Mouse (Mus musculus): ENCODE results near the gene Itgb5. TPM values are rescaled to one million over a fixed set of nuclear protein-coding genes. Genes with fewer than 3 reads are reported as not detected.

Itgb5 gene
- polyA plus RNA-seq, 1 experiment from 2014 or later = 26.0 TPM

- H3K4me3 ChIP-seq (ENCODE audit: low read depth, low read length) = no peak overlapping the region
- no peaks in the 10 kb centered on the region for H3K27me3 ChIP-seq (ENCODE audit: control insufficient read depth, insufficient read depth, low read length)
- peaks cover 22% of the 10 kb centered on the region for H3K4me1 ChIP-seq (replicated peaks; ENCODE audit: control insufficient read depth, insufficient read depth)
- no peaks in the 10 kb centered on the region for H3K9me3 ChIP-seq (ENCODE audit: control insufficient read depth, low read length)
- no peak overlapping the region for H3K4me2 ChIP-seq (replicated peaks; ENCODE audit: low read depth)
- TF ChIP-seq CTCF (IDR thresholded peaks at IDR 0.05; ENCODE audit: low read depth) = no peak
- no peak for TF ChIP-seq EP300 (optimal IDR thresholded peaks at IDR 0.05)
- no peaks in the 10 kb centered on the region for H3K36me3 ChIP-seq (ENCODE audit: control insufficient read depth, insufficient read depth, low read length)
- no peak overlapping the region for H3K9ac ChIP-seq (ENCODE audit: low read length)
- WGBS = 71% methylated on average over 4 of the region's 4 CpGs
- ATAC-seq (ENCODE audit: low FRiP score, low TSS enrichment) = no peak
- no peak for DNase-seq (ENCODE audit: low spot score)
- H3K27ac ChIP-seq (replicated peaks) = no peak overlapping the region
Measured at GRCm38 (mm10) chr16:33936885-33937284, 107.4 kb downstream of the Itgb5 start.

- H3K36me3 ChIP-seq (ENCODE audit: control insufficient read depth, insufficient read depth, low read length) = no peaks in the 10 kb centered on the region
- no peak overlapping the region for H3K27ac ChIP-seq (replicated peaks)
- H3K27me3 ChIP-seq (ENCODE audit: control insufficient read depth, insufficient read depth, low read length) = no peaks in the 10 kb centered on the region
- H3K4me1 ChIP-seq (replicated peaks; ENCODE audit: control insufficient read depth, insufficient read depth) = peaks cover 22% of the 10 kb centered on the region
- ATAC-seq (ENCODE audit: low FRiP score, low TSS enrichment) = no peak
- H3K9ac ChIP-seq (ENCODE audit: low read length) = no peak overlapping the region
- H3K4me3 ChIP-seq (ENCODE audit: low read depth, low read length) = no peak overlapping the region
- no peaks in the 10 kb centered on the region for H3K9me3 ChIP-seq (ENCODE audit: control insufficient read depth, low read length)
- DNase-seq (ENCODE audit: low spot score) = no peak
- TF ChIP-seq EP300 (optimal IDR thresholded peaks at IDR 0.05) (no peak), CTCF (IDR thresholded peaks at IDR 0.05; ENCODE audit: low read depth) (no peak)
- no peak overlapping the region for H3K4me2 ChIP-seq (replicated peaks; ENCODE audit: low read depth)
- WGBS = 67% methylated on average over 8 of the region's 8 CpGs
Measured at GRCm38 (mm10) chr16:33937567-33937966, 108.1 kb downstream of the Itgb5 start.

GRCm38 (mm10) chr16:33938311-33939132, 109.1 kb downstream of the Itgb5 start:
- Histone ChIP-seq H3K4me1 (replicated peaks; ENCODE audit: control insufficient read depth, insufficient read depth) (peaks cover 20% of the 10 kb centered on the region), H3K9ac (ENCODE audit: low read length) (no peak overlapping the region), H3K27me3 (ENCODE audit: control insufficient read depth, insufficient read depth, low read length) (no peaks in the 10 kb centered on the region), H3K27ac (replicated peaks) (no peak overlapping the region), H3K4me2 (replicated peaks; ENCODE audit: low read depth) (no peak overlapping the region), H3K9me3 (ENCODE audit: control insufficient read depth, low read length) (no peaks in the 10 kb centered on the region), H3K4me3 (ENCODE audit: low read depth, low read length) (no peak overlapping the region), H3K36me3 (ENCODE audit: control insufficient read depth, insufficient read depth, low read length) (no peaks in the 10 kb centered on the region)
- DNase-seq (ENCODE audit: low spot score) (no peak), ATAC-seq (ENCODE audit: low FRiP score, low TSS enrichment) (no peak)
- 58% methylated on average over 12 of the region's 12 CpGs for WGBS
- TF ChIP-seq CTCF (IDR thresholded peaks at IDR 0.05; ENCODE audit: low read depth) = no peak
- no peak for TF ChIP-seq EP300 (optimal IDR thresholded peaks at IDR 0.05)

- H3K27ac ChIP-seq (replicated peaks) = no peak overlapping the region
- H3K4me1 ChIP-seq (replicated peaks; ENCODE audit: control insufficient read depth, insufficient read depth) = peaks cover 20% of the 10 kb centered on the region
- H3K27me3 ChIP-seq (ENCODE audit: control insufficient read depth, insufficient read depth, low read length) = no peaks in the 10 kb centered on the region
- ATAC-seq (ENCODE audit: low FRiP score, low TSS enrichment) (no peak), DNase-seq (ENCODE audit: low spot score) (no peak)
- H3K4me3 ChIP-seq (ENCODE audit: low read depth, low read length) = no peak overlapping the region
- no peak overlapping the region for H3K9ac ChIP-seq (ENCODE audit: low read length)
- no peaks in the 10 kb centered on the region for H3K9me3 ChIP-seq (ENCODE audit: control insufficient read depth, low read length)
- H3K4me2 ChIP-seq (replicated peaks; ENCODE audit: low read depth) = no peak overlapping the region
- no peaks in the 10 kb centered on the region for H3K36me3 ChIP-seq (ENCODE audit: control insufficient read depth, insufficient read depth, low read length)
- TF ChIP-seq EP300 (optimal IDR thresholded peaks at IDR 0.05) (no peak), CTCF (IDR thresholded peaks at IDR 0.05; ENCODE audit: low read depth) (no peak)
- WGBS = 58% methylated on average over 2 of the region's 2 CpGs
Measured at GRCm38 (mm10) chr16:33939133-33939531, 109.7 kb downstream of the Itgb5 start.

- no peak for ATAC-seq (ENCODE audit: low FRiP score, low TSS enrichment)
- peaks cover 17% of the 10 kb centered on the region for H3K4me1 ChIP-seq (replicated peaks; ENCODE audit: control insufficient read depth, insufficient read depth)
- H3K27me3 ChIP-seq (ENCODE audit: control insufficient read depth, insufficient read depth, low read length) = no peaks in the 10 kb centered on the region
- H3K9me3 ChIP-seq (ENCODE audit: control insufficient read depth, low read length) = no peaks in the 10 kb centered on the region
- H3K4me2 ChIP-seq (replicated peaks; ENCODE audit: low read depth) = no peak overlapping the region
- H3K9ac ChIP-seq (ENCODE audit: low read length) = no peak overlapping the region
- no peaks in the 10 kb centered on the region for H3K36me3 ChIP-seq (ENCODE audit: control insufficient read depth, insufficient read depth, low read length)
- H3K4me3 ChIP-seq (ENCODE audit: low read depth, low read length) = no peak overlapping the region
- no peak overlapping the region for H3K27ac ChIP-seq (replicated peaks)
- no peak for TF ChIP-seq CTCF (IDR thresholded peaks at IDR 0.05; ENCODE audit: low read depth)
- DNase-seq (ENCODE audit: low spot score) = no peak
- 54% methylated on average over 9 of the region's 9 CpGs for WGBS
Measured at GRCm38 (mm10) chr16:33939636-33940035, 110.2 kb downstream of the Itgb5 start.

GRCm38 (mm10) chr16:33940095-33940494, 110.6 kb downstream of the Itgb5 start:
- DNase-seq (ENCODE audit: low spot score) (no peak), ATAC-seq (ENCODE audit: low FRiP score, low TSS enrichment) (no peak)
- Histone ChIP-seq H3K4me1 (replicated peaks; ENCODE audit: control insufficient read depth, insufficient read depth) (peaks cover 14% of the 10 kb centered on the region), H3K4me2 (replicated peaks; ENCODE audit: low read depth) (no peak overlapping the region), H3K9ac (ENCODE audit: low read length) (no peak overlapping the region), H3K27me3 (ENCODE audit: control insufficient read depth, insufficient read depth, low read length) (no peaks in the 10 kb centered on the region), H3K4me3 (ENCODE audit: low read depth, low read length) (no peak overlapping the region), H3K9me3 (ENCODE audit: control insufficient read depth, low read length) (no peaks in the 10 kb centered on the region), H3K36me3 (ENCODE audit: control insufficient read depth, insufficient read depth, low read length) (no peaks in the 10 kb centered on the region), H3K27ac (replicated peaks) (no peak overlapping the region)
- WGBS = 62% methylated on average over 5 of the region's 5 CpGs
- TF ChIP-seq EP300 (optimal IDR thresholded peaks at IDR 0.05) (no peak), CTCF (IDR thresholded peaks at IDR 0.05; ENCODE audit: low read depth) (no peak)
